Mouse (Mus musculus) kidney, adult 2 months (tissue): Measurements from ENCODE around the gene Med19. TPM values are rescaled to one million over a fixed set of nuclear protein-coding genes. Genes with fewer than 3 reads are reported as not detected.

ENCODE experiments used
- DNase-seq: peaks from one replicate; pipeline ENCODE4 v3.0.0; 2021
- H3K27ac ChIP-seq: fragments of 200-500 bp; 2 replicates; pipeline ENCODE4 v1.5.1; 2012; ENCODE audit warnings: low read depth, low read length, control low read depth, inconsistent platforms; ENCODE audit not compliant: insufficient read depth
- H3K27me3 ChIP-seq: fragments of 200-500 bp; replicated peaks from 2 replicates; pipeline ENCODE4 v1.6.1; 2012; ENCODE audit warnings: mild to moderate bottlenecking, moderate library complexity, low read length, inconsistent platforms; ENCODE audit not compliant: control insufficient read depth, insufficient read depth
- H3K36me3 ChIP-seq: fragments of 200-500 bp; 2 replicates; pipeline ENCODE4 v1.6.1; 2012; ENCODE audit warnings: mild to moderate bottlenecking, moderate library complexity, low read length, inconsistent platforms; ENCODE audit not compliant: control insufficient read depth, insufficient read depth
- H3K4me1 ChIP-seq: fragments of 200-500 bp; 2 replicates; pipeline ENCODE4 v1.6.1; 2011; ENCODE audit warnings: low read length; ENCODE audit not compliant: control insufficient read depth, insufficient read depth
- H3K4me3 ChIP-seq: fragments of 200-500 bp; 2 replicates; pipeline ENCODE4 v1.5.1; 2011; ENCODE audit warnings: mild to moderate bottlenecking, low read depth, low read length, control low read depth; ENCODE audit not compliant: insufficient read depth
- CTCF ChIP-seq: fragments of 200-500 bp; conservative IDR thresholded peaks from 2 replicates; pipeline ENCODE4 v1.5.1; 2011; ENCODE audit warnings: low read depth, mild to moderate bottlenecking, control low read depth, low read length, moderate library complexity, mixed read lengths; ENCODE audit not compliant: insufficient read depth, insufficient read length
- POLR2A ChIP-seq: fragments of 200-500 bp; IDR thresholded peaks from one replicate; pipeline ENCODE4 v1.6.1; 2011; ENCODE audit warnings: low read depth, low read length, control low read depth
- WGBS: fragments of 180-500 bp; shearing (Covaris S2); methylation state at CpG from one replicate; pipeline ENCODE4 v1.1.7; 2018; 5-methylcytosine and 5-hydroxymethylcytosine counted together
- polyA plus RNA-seq: library from polyadenylated mRNA; depleted of rRNA; stranded (reverse); fragments of >200 nt; gene quantifications from 2 replicates; pipeline ENCODE4 v1.2.3, GENCODE M21; 2012; rRNA removed

Gene Med19
- 7.8 and 9.3 TPM in 2 replicates for polyA plus RNA-seq

- peak; percentile 100 for DNase-seq
- no peaks in the 10 kb centered on the region for H3K27me3 ChIP-seq
- peak within 1 kb of the TSS; percentile 96 for H3K4me3 ChIP-seq
- TF ChIP-seq POLR2A (peak; percentile 45), CTCF (no peak)
- under 1% methylated on average over 44 of the region's 44 CpGs for WGBS
- peak within 1 kb of the TSS; percentile 64 for H3K27ac ChIP-seq
- no peaks in the 10 kb centered on the region; the same call in 1 of the 2 replicates for H3K36me3 ChIP-seq
- H3K4me1 ChIP-seq: no peaks in the 10 kb centered on the region; the same call in 1 of the 2 replicates
Observed at GRCm38 (mm10) chr2:84677968-84678880, at the start of gene Med19, which contains the start of gene Gm28635. TSS of gene Med19 (plus strand) at chr2:84678402. TSS of gene Gm28635 (minus strand) at chr2:84678041.

- peak overlapping the region; percentile 98 for H3K27ac ChIP-seq
- 91% methylated on average over 1 of the region's 1 CpGs for whole genome bisulfite sequencing
- no peak overlapping the region for H3K4me3 ChIP-seq
- TF ChIP-seq POLR2A: no peak
- TF ChIP-seq CTCF: no peak
- no peaks in the 10 kb centered on the region for H3K27me3 ChIP-seq
- peaks cover 55% of the 10 kb centered on the region for H3K4me1 ChIP-seq
- DNase-seq: no peak
- no peaks in the 10 kb centered on the region; the same call in 1 of the 2 replicates for H3K36me3 ChIP-seq
Observed at GRCm38 (mm10) chr2:84632001-84632400, 46.2 kb upstream of the Med19 start.

GRCm38 (mm10) chr2:84632999-84633398 is 45.2 kb upstream of the Med19 start:
- WGBS: 10% methylated on average over 3 of the region's 3 CpGs
- peak; percentile 55 for DNase-seq
- H3K27me3 ChIP-seq: no peaks in the 10 kb centered on the region
- H3K4me1 ChIP-seq: peaks cover 60% of the 10 kb centered on the region
- H3K36me3 ChIP-seq: no peaks in the 10 kb centered on the region; the same call in 1 of the 2 replicates
- H3K4me3 ChIP-seq: no peak overlapping the region
- H3K27ac ChIP-seq: peak overlapping the region; percentile 98
- TF ChIP-seq CTCF (no peak), POLR2A (no peak)

DNA sequence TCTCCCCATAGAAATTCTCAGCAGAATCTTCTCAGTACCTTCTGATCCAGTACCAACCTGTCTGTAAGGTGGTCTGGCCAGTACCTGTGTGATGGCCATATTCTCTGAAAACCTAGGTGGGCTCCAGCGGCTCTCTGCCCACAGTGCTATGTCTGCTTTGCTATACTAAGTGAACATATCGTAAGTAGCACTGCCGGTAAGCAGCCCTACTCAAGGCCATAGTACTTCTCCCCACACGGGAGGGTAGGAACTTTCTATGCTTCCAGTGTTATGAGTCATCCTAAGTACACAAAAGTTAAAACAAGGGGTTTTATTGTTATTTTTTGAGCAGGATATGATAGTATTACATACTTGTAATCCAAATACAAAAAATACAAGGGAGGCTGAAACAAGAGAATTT is 44.2 kb upstream of the Med19 start:
- Histone ChIP-seq H3K4me1 (peaks cover 57% of the 10 kb centered on the region), H3K27me3 (no peaks in the 10 kb centered on the region), H3K4me3 (no peak overlapping the region), H3K36me3 (no peaks in the 10 kb centered on the region; the same call in 1 of the 2 replicates), H3K27ac (peak overlapping the region; percentile 100)
- no peak for DNase-seq
- WGBS: 43% methylated on average over 4 of the region's 4 CpGs
- TF ChIP-seq CTCF (no peak), POLR2A (no peak)

DNA sequence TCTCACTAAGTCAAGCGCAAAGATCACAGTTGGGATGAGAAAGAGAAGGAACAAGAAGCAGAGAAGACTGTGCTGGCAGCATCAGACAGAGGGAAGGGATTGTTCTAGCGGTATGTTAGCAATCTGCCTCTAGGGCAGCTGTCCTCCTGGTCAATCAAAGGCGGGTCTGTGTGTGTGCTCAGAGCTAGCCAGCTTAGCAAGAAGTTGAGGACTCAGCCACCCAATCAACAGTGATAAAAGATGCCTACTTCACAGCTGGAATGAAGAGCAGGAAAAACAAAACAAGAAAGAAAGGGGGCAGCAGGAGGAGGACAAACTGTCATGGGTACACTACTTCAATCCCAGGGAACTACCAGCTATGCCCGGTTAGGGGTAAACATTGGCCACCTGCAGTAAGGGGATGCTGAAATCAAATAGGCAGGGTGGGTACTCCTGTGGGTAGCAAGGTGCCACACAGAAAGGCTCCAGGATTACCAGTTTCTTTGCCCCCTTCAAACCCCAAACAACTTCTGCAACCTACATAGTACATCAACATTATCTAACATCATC is 43.2 kb upstream of the Med19 start:
- Histone ChIP-seq H3K4me1 (peaks cover 56% of the 10 kb centered on the region), H3K27me3 (no peaks in the 10 kb centered on the region), H3K27ac (peak overlapping the region; percentile 100), H3K4me3 (no peak overlapping the region), H3K36me3 (no peaks in the 10 kb centered on the region)
- 20% methylated on average over 4 of the region's 4 CpGs for WGBS
- DNase-seq: no peak
- 0 out of 2 replicates have a peak, but pooled peaks have one; percentile 7 for TF ChIP-seq CTCF
- no peak for TF ChIP-seq POLR2A

DNA sequence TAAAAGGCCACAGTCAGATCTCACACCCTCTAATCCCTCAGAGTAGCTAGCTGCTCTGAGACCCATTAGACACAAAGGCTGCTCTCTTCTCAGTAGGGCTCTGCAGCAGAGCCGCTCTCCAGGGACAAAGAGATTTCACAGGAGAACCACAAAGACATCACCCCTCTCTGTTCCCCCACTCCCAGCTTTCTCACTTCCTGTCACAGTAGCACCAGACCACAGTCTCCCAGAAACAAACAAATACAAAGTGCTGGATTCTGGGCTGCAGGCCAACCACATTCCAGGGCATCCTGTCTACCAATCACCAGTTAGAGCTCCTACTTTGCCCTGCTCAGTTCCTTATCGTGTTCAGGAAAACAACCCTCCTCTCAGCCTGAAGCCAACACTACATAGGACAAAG is 42.6 kb upstream of the Med19 start:
- Histone ChIP-seq H3K27ac (peak overlapping the region; percentile 100), H3K36me3 (no peaks in the 10 kb centered on the region), H3K4me1 (peaks cover 56% of the 10 kb centered on the region), H3K27me3 (no peaks in the 10 kb centered on the region), H3K4me3 (no peak overlapping the region)
- peak; percentile 99 for DNase-seq
- 2% methylated on average over 2 of the region's 2 CpGs for WGBS
- no peak for TF ChIP-seq CTCF
- TF ChIP-seq POLR2A: no peak

DNA sequence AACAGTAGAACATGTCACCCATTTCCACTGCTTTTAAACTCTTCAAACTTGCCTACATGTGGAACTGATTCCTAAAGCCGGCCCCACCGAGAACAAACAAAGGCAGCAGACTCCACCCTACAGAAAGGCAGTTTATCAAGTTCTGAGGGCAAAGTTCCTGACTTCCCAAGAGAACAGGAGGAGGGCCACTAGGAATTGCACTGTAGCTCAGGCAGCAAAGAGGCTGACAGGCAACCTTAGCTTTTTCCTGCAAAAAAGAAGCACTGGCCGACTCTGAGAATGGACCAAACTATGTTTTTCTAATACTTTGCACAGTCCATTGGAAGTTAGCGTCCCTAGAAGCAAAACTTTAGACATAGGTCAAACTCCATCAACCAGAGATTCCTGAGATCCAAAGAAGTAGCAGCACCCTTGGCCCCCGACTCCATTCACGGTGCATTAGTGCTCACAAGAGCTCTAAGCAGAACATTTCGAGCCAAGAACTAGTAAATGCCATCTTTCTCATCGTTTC is 41.9 kb upstream of the Med19 start:
- H3K27ac ChIP-seq: peak overlapping the region; percentile 100
- peaks cover 62% of the 10 kb centered on the region for H3K4me1 ChIP-seq
- 5% methylated on average over 8 of the region's 8 CpGs for WGBS
- no peak for TF ChIP-seq POLR2A
- no peak for TF ChIP-seq CTCF
- H3K4me3 ChIP-seq: no peak overlapping the region
- H3K36me3 ChIP-seq: no peaks in the 10 kb centered on the region
- no peaks in the 10 kb centered on the region for H3K27me3 ChIP-seq
- peak; percentile 88 for DNase-seq
